Mouse (Mus musculus): ENCODE results near the gene Lrp5.
"Not testable (repeated sequence)": the region's sequence is repeated elsewhere in the genome, so short reads cannot be mapped to it uniquely, and the experiment has no call there.

Gene Lrp5

DNA sequence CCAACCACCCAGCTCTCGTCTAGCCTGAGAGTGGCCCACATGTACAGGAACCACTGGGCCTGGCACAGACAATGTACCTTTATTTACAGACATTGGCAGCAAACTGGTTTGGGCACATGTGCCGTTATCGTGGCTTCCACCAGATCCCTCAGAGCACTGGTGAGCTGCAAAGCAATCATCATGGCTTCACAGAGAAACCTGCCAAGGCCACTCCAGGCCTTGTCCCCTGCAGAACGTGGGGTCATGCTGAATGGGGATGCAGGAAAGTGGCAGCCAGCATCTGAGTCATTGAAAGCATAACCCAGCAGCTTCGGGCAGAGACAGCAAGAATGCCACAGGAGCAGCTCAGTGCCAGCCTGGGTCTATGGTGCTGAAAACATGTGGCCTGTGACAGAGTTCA lies 92.0 kb downstream of the Lrp5 start:
- DNase-seq = no peak

DNA sequence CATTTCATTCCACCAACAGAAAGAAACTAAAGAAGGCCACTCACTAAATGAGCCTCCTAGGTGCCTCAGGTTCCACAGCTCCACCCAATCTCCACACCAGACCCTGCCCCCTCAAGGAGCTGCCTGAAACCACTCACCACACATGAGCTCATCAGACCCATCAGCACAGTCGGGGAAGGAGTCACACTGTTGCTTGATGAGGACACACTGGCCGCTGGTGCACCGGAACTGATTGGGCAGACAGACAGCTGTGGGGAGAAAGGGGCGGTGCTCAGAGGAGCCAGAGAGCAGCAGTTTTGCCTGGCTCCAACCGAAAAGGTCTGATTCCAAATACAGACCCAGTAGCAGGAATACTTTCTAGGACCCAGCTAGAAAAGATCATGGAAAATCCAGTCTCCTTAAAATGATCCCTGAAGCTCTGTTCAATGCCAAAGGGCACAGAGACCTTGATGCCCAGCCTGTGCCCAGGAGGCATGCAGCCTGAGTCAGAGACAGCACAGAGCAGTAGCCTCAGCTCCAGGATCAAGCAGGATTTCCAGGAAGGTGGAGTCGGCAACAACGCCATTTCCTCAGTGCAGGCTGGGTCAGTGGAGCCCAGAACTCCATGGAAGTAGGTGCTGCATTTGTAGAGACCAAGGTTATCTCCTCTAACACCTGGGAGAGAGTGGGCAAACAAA lies 92.8 kb downstream of the Lrp5 start:
- DNase-seq = no peak

DNA sequence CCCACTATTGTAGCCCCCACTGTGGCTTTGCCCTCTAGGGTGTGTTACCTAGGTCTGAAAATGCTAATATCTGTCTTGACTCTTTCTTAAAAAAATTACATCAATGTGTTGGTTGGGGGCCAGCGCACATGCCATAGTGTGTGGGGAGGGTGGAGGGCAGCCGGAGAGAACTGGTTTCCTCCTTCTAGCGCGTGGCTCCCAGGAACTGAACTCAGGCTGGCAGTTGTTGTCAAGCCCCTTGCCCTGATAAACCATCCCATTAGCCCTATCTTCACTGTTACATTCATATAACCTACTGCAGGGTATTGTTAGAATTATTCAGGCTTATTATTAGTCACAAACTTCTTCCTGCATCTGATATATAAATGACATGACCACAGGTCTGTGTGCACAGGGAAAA lies 96.4 kb downstream of the Lrp5 start:
- no peak for DNase-seq

DNA sequence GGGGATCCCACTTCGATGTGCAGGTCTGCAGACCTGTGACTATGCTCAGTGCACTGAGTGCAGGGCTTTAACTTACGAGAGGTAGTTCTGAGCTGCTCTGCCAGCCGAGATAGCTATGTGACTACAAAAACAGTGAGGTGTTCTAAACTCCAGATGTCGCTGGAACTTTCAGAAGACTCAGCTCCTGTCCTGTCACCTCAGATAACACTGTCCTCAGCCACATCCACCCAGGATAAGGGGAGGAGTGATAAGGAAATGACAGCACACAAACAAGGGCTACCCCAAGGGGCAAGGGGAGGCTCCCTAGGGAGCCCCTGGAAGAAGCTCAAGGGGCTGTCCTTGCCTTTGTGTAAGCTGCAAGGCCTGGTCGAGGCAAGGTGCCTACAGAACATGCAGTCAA lies 96.8 kb downstream of the Lrp5 start:
- DNase-seq = no peak

DNA sequence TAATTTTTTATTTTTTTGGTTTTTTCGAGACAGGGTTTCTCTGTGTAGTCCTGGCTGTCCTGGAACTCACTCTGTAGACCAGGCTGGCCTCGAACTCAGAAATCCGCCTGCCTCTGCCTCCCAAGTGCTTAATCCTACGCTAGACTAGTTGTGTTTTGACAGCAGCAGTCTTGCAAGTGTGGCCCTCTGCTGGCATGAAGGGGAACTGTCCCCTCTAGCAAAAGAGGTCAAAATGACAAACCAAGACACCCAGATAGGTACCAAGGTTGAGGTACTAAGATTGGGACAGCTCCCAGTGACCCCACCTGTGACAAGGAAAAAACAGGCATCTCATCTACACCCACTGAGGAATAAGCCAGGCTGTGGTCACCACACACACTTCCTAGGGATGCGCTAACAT lies 98.6 kb downstream of the Lrp5 start:
- not testable (repeated sequence) for DNase-seq

DNA sequence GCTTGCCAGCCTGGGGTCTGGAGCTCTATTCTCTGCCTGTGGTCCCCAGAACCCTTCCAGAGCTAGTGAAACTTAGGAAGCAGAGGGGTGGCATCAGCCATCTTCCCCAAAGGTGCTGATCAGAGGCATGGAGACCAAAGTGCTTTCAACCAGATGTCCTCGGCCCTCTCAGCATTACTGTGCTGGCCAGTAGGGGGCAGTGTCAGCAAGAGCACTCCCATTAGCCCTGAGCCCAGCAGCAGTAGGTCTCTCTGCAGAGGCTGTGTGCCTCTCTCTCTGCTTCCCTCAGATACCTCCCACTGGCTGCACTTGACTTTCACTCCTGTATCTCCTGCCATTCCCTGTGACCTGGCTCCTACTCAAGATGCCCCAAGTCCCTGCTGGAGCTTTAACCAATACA lies 99.8 kb downstream of the Lrp5 start:
- peak; percentile 33 for DNase-seq

DNA sequence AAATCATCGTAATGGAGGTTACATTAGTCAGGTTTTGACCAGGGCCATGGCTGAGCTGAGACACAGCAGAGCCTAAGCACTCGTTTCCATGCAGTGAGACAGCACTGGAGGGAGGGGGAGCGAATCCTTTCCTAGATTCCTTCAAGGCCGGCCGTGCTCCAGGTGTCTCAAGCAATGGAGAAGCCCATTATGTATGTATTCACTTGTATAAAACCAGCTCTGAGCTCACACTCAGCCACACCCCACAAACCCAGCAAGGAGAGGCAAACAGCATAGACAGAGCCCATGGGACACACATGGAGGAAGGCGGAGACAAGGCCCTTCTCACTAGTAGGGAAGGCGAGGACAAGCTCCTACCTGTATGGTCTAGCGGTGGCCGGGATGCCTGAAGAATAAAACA lies 100.3 kb downstream of the Lrp5 start:
- DNase-seq = no peak

DNA sequence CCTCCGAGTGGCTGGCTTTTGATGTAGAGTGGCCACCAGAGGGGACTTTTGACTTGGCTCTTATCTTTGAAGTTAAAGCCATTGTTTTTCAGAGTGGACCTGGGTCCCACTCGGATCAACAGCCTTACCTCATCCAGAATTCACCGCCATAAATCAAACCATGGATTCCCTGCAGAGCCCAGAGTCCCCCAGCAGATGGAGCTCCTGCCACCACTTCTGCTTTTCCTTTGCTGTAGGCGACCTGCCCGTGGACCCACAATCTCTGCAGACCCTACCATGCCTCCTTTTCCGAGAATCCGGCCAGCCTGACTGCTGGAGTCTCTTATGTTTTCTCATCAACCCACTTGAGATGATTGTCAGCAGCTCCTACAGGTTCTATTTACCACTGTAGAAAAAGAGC lies 105.0 kb downstream of the Lrp5 start:
- DNase-seq = peak; percentile 68

DNA sequence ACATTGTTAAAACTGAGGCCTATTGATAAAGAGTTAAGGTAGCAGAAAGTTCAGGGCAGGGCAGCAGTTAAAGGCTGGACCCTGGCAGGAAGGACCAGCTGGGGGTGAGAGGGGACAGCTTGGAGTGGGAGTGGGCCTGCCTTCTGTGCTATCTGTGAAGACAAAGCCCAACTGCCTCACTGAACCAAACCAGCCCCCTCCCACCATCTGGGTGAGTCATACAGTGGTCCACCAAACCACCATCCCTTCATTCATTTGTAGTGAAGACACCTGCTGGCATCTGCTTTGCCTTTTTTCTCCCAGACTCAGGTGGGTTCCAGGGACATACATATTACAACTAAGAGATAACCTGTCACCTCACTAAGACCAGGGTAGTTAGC lies 108.5 kb downstream of the Lrp5 start:
- DNase-seq = no peak

DNA sequence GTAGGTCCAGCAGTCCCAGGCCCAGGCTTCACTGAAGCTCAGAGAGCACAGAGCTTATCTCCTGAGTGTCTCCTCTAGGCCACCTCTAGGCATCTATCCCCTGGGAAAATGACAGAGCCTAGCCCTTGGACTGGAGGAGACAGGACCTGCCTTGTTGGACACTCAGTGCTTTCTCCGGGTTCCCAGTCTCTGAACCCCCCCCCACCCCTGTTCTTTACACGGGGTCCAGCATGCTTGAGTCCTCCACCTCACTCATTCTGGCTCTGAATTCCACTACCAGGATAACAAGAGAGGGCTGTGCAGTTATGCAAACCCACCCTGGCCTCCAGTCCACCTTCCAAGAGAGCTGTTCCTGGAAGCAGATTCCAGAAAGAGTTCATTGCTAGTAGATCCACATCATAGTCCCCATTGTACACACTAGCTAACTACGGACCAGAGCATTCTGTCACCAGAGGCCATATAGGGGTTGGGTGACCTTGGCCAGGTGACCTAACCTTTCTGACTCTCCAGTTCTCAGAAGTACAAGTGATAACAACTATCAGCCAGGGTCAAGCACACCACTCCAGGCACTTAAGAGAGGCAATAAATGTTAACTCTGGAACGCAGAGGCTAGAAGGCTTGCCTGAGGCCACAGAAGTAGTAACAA lies 109.0 kb downstream of the Lrp5 start:
- no peak for DNase-seq

DNA sequence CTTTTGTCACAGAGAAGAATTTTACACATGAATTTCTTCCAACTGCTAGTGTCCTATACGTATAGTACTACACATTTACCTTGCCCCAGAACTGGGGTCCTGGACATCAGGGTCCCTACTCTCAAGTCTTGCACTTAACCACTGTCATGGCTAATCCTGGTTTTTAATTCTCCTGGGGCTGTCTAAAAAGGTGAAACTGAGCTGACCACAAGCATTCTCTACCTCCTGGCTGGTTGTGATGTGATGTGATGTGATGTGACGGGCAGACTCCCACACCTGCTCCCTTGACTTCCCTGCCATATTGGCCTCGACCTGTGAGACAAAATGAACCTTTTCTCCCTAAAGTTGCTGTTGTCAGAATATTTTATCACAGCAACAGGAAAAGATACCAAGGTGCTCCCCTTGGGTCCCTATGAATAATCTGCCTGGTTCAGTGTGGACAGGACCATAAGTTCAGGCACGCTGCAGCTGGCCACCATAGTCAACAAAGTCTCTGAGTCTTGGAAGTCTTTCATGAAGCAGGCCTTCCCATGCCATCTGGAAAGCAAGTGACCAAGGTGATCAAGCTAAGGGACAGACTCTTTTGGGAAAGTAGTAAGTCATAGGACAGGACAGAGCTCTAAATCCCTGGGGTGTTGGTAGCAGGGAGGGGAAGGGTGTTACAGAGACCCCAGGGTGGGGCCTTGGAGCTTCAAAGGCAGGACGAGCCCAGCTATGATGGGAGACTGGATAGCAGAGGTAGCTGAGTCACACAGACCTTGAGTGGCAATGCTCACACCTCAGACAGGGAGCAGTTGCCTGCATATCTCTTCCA lies 109.7 kb downstream of the Lrp5 start:
- DNase-seq = no peak

DNA sequence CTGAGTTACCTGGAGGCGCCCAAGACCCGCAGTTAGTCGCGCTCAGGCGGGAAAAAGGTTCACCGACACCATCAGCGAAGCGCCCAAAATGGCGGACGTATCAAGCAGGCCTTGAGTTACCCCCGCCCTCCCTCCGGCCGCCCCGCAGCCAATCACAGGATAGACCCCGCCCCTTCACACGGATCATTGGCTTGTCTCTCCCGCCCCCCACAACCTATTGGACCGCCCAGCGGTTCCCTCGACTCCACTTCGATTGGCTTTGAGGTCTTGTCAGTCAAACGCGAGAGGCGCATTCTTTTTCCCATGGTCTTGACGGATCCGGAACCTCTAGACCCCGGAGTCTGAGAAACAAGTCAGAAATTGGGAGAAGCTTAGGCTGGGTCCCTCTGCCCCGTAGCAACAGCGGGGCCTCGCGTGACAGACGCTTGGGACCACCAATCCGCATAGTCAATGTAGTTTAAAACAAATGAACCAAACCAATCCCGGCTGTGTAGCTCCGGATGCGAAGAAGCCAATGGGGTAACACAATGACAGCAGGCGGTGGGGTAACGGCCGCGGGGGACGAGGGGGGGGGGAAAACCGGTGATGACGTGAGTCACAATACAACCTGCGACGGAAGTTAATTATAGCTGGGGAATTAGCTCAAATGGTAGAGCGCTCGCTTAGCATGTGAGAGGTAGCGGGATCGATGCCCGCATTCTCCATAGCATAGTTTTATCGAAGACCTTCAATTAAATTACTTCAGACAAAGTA lies 110.6 kb downstream of the Lrp5 start, which contains the start of gene Ppp6r3:
Ppp6r3 (minus strand) TSS at position 118 of the 753 bp plus-strand sequence.
- peak; percentile 97 for DNase-seq

DNA sequence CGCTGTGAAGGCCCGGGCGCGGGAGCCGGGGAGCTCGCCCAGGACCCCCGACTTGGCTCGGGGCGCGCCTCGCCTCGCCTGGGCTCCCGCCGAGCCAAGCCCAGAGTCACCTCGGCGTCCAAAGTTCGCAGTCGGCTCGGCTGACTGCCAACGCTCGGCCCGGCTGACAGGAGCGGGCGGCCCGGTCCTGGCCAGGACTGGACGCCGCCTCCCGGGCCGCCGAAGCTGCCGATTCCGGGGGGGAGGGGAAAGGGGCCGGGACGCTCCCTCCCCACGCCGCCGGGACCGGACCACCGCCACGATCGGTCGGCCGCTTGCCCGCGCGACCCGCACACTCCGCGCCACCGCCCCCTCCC lies 111.1 kb downstream of the Lrp5 start:
- no peak for DNase-seq

DNA sequence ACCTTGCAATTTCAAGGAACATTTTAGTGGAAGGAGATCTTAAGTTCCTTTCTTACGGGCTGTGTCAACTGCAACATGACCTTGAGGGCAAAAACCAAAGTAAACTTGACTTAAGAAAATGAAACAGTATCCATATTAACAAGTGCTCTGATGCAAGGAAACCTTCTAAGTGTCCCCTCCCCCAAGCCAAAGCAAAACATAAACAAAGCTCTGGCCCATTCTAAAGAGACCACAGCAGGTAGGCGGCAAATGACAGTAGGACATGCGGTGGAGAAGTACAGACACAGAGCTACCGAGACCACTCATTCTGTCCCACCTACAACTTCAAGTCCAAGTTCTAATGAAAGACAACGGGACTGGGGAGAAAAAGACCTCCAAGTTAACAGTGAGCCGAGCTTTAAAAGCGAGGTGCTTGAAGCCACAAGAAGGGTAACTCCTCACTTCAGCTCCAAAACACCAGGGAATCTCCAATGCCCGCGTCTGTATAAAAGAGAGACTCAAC lies 111.7 kb downstream of the Lrp5 start:
- no peak for DNase-seq

DNA sequence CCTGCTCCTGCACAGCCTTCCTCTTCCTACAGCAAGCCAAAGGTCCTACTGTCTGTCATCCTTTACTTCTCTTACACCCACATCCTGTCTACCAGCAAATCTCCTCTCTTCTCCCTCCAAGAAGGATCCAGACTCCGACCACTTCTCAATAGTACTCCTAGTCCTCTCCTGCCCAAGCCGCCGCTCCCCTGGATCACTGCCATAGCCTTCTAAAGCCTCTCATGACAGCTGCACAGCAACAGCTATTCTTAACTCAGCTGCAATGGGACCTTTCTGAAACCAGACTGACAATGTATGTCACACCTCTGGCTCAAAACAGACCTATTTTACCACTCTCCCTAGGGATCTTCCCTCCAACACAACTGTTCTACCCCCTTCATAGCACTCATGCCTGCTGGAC lies 122.1 kb downstream of the Lrp5 start:
- no peak for DNase-seq

DNA sequence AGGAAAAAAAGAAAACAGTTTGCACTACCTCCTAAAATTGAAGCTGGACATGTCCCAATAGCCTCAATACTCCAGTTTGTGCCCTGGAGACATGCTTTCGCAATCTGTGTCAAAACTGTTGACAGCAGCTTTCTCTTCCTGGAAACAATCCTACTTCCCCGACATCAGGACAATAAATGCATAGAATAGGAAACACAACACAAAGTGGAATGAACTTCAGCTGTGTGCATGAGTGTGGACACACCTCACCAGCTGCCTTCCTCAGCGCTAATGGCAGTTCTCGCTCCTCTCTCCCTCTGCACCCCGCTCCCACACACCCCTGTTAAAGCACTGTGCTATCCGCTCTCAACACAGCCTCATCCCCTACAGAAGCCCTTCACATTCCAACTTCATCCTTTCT lies 123.6 kb downstream of the Lrp5 start:
- no peak for DNase-seq

DNA sequence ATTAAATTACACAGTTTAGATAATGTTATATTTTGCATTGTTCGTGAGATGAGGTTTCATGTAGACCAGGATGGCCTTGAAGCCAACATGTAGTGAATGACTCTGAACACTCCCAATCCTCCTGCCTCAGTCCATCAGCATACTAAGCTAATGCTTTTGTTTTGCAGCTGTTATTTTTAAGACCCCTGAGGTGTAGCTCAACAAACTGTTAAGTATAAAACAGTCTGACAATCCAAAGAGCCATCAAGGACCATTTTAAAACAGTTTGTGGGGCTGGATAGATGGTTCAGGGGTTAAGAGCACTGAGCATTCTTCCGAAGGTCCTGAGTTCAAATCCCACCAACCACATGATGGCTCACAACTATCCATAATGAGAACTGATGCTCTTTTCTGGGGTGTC lies 124.1 kb downstream of the Lrp5 start:
- no peak for DNase-seq

DNA sequence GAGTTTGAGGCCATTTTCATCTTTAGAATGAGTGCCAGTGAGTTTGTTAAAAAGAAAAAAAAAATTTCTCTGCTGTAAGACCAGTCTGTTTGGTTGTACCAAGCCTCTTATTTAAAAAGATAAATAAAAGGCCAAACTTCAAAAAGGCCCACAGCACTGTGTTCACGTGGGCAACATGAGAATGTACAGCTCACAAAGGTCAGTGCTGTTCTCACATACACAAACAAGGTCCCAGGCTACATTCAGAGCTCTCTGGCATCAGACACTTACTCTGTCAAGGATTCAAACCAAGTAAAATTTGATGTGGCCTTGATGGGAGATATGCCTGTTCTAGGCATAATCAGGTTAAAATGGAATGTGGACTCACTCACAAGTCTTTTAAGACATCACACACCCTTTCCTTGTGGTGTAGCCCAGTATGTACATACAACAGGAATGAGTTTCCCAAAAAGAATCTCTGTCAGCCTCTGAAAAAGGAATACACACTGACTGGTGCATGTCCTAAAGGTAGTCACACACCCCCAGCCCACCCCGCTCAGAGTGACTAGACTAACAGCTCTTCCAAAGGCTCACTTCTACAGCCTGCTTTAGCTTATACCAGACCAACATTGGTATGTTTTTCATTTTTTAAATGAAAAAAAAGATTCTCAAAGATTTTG lies 130.1 kb downstream of the Lrp5 start:
- no peak for DNase-seq

DNA sequence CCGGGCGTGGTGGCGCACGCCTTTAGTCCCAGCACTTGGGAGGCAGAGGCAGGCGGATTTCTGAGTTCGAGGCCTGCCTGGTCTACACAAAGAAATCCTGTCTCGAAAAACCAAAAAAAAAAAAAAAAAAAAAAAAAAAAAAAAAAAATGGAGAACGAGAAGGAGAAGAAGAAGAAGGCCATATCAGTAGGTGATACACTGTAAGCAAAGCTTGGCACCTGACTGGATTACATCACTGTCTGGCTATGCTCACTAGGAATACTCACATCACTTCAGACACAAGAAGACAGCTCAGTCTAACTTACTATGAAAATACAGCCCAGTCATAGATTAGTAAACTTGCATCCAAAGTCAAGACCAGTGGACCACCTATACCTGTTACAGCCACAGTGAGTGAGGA lies 131.6 kb downstream of the Lrp5 start:
- DNase-seq = no peak

DNA sequence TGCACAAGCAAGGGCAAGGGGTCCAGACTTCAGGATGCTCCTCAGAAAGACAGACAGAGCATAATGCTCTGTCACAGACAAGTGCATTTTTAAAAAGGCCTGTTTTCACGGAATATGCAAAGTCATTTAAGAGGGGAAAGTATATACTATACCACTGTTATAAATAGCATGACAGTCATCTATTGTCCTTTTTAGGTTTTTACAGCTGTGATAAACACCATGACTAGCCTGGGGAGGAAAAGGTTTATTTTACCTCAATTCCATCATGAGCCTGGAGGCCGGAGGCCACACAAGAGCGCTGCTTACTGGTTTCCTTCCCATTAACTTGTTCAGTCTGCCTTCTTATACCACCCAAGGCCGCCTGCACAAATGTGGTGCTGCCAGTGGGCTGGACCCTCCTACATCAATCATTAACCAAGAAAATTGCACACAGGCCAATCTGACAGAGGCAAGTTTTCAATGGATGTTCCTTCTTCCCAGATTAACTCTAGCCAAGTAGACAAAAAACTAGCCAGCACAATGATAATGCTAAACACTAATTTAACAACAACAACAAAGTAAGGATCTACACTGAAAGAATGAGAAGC lies 134.7 kb downstream of the Lrp5 start:
- no peak for DNase-seq

DNA sequence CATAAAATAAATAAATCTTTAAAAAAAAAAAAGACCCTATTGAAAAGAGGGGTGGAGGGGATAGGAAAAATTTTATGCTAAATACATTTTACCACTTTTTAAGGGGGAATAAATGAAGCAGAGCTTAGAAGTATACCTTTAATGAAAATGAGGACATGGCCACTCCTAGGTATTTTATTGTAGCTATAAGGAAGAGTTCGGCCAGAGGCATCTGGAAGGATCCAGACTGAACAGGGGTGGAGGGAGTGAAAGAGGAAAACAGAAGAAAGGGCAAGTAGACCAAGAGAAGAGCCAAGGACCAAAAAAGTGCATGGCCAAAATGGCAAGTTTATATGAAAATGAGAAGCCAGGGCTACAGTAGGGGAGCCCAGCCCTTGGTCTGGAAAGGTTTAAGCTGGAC lies 136.3 kb downstream of the Lrp5 start:
- DNase-seq = no peak

DNA sequence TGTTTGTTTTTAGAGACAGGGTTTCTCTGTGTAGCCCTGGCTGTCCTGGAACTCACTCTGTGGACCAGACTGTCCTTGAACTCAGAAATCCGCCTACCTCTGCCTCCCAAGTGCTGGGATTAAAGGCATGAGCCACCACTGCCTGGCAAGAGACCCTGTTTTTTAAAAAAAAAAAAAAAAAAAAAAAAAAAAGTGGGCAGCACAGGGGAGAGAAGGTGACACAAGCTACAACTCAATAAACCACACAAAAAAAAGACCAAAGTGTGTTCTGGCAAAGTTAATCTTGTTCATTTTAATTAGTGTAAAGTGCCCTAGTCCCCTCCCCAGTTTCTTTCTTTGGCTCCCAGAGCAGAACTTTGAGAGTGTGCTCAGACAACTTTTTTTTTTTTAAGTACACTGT lies 137.1 kb downstream of the Lrp5 start:
- no peak for DNase-seq
